ENCODE assay signal across 22 mouse cellular contexts in genomic region chr9:60216029-60216428, GRCm38 (mm10).
DNase-seq lines count a peak whose midpoint lies in the region; ATAC-seq and TF ChIP-seq lines count a peak whose summit lies in the region.
"Had no signal": no experiment of that assay in that cellular context is flagged by ENCODE, and none has a peak within 500 bp of the region (broad histone marks: within the 10 kb centered on the region; RNA-seq: fewer than 3 reads in every experiment).

No protein-coding gene starts in this region.

- TF ChIP-seq POLR2A in thymus, adult 2 months (IDR thresholded peaks at IDR 0.05; ENCODE audit: control insufficient read depth, extremely low read depth, insufficient read depth, low read length, poor library complexity) = no peak

- TF ChIP-seq CTCF in lung, postnatal 0 days (IDR thresholded peaks at IDR 0.05) = no peak
- no peak for TF ChIP-seq CTCF in stomach, postnatal 0 days (IDR thresholded peaks at IDR 0.05; ENCODE audit: low read depth)
- no peak for TF ChIP-seq CTCF in thymus, adult 2 months (IDR thresholded peaks at IDR 0.05; ENCODE audit: borderline replicate concordance, control insufficient read depth, extremely low read depth, insufficient read depth, low read length, poor library complexity)

- no peaks in the 10 kb centered on the region for H3K27me3 ChIP-seq in lung, postnatal 0 days (replicated peaks; ENCODE audit: insufficient read depth, low read length)
- no peaks in the 10 kb centered on the region for H3K27me3 ChIP-seq in stomach, postnatal 0 days (ENCODE audit: control insufficient read depth, insufficient read depth, low read length)
- H3K27me3 ChIP-seq in thymus, adult 2 months (ENCODE audit: control insufficient read depth, insufficient read depth, low read length) = no peaks in the 10 kb centered on the region
- H3K27me3 ChIP-seq: CH12.LX; embryonic facial prominence, embryonic 15.5 days; hindbrain, embryonic 13.5 days had no signal

- no peak for TF ChIP-seq EP300 in lung, postnatal 0 days (IDR thresholded peaks at IDR 0.05)
- no peak for TF ChIP-seq EP300 in stomach, postnatal 0 days (optimal IDR thresholded peaks at IDR 0.05)

- ATAC-seq in lung, postnatal 0 days = no peak
- ATAC-seq in stomach, postnatal 0 days (ENCODE audit: low FRiP score, low TSS enrichment) = peak; percentile 59; the same call in 1 of the 2 replicates
- ATAC-seq: forebrain, embryonic 16.5 days; hindbrain, postnatal 0 days had no signal

- no peaks in the 10 kb centered on the region for H3K36me3 ChIP-seq in lung, postnatal 0 days (ENCODE audit: insufficient read depth, low read length)
- H3K36me3 ChIP-seq in stomach, postnatal 0 days (ENCODE audit: control insufficient read depth, insufficient read depth, low read length) = no peaks in the 10 kb centered on the region
- no peaks in the 10 kb centered on the region for H3K36me3 ChIP-seq in thymus, adult 2 months (ENCODE audit: control insufficient read depth, insufficient read depth, low read length)
- H3K36me3 ChIP-seq: embryonic facial prominence, embryonic 15.5 days; forebrain, embryonic 10.5 days; heart, embryonic 10.5 days; hindbrain, embryonic 13.5 days had no signal

- no peak overlapping the region for H3K9ac ChIP-seq in lung, postnatal 0 days (replicated peaks; ENCODE audit: low read depth)
- no peak overlapping the region for H3K9ac ChIP-seq in stomach, postnatal 0 days (ENCODE audit: low read length)
- H3K9ac ChIP-seq: embryonic facial prominence, embryonic 15.5 days; hindbrain, embryonic 13.5 days had no signal

- WGBS in lung, postnatal 0 days = 60% methylated on average over 6 of the region's 6 CpGs
- WGBS in stomach, postnatal 0 days = 68% methylated on average over 6 of the region's 6 CpGs
- whole genome bisulfite sequencing in thymus, adult 2 months = 94% methylated on average over 6 of the region's 6 CpGs

- H3K27ac ChIP-seq in lung, postnatal 0 days (ENCODE audit: low read length) = no peak overlapping the region
- H3K27ac ChIP-seq in stomach, postnatal 0 days (replicated peaks) = no peak overlapping the region
- no peak overlapping the region for H3K27ac ChIP-seq in thymus, adult 2 months (ENCODE audit: control insufficient read depth, insufficient read depth, low read length)
- H3K27ac ChIP-seq: embryonic facial prominence, embryonic 15.5 days; forebrain, embryonic 10.5 days; heart, embryonic 10.5 days; hindbrain, embryonic 13.5 days; hindbrain, postnatal 0 days had no signal

- H3K4me3 ChIP-seq in lung, postnatal 0 days (ENCODE audit: low read depth, low read length) = no peak overlapping the region
- no peak overlapping the region for H3K4me3 ChIP-seq in stomach, postnatal 0 days (ENCODE audit: low read depth, low read length)
- H3K4me3 ChIP-seq in thymus, adult 2 months (ENCODE audit: control insufficient read depth, insufficient read depth, low read length) = no peak overlapping the region
- H3K4me3 ChIP-seq: embryonic facial prominence, embryonic 15.5 days; erythroblast, embryonic 14.5 days; forebrain, embryonic 10.5 days; heart, embryonic 10.5 days; hindbrain, embryonic 13.5 days had no signal

- H3K4me1 ChIP-seq in lung, postnatal 0 days (ENCODE audit: insufficient read depth, low read depth, low read length) = no peaks in the 10 kb centered on the region
- no peaks in the 10 kb centered on the region for H3K4me1 ChIP-seq in stomach, postnatal 0 days (replicated peaks; ENCODE audit: control insufficient read depth, insufficient read depth)
- no peaks in the 10 kb centered on the region for H3K4me1 ChIP-seq in thymus, adult 2 months (replicated peaks; ENCODE audit: control insufficient read depth, insufficient read depth, low read length)
- H3K4me1 ChIP-seq: hindbrain, embryonic 13.5 days had no signal

- H3K9me3 ChIP-seq in lung, postnatal 0 days (ENCODE audit: low read length) = no peaks in the 10 kb centered on the region
- H3K9me3 ChIP-seq in stomach, postnatal 0 days (ENCODE audit: control insufficient read depth, low read length) = no peaks in the 10 kb centered on the region
- H3K9me3 ChIP-seq: embryonic facial prominence, embryonic 15.5 days; forebrain, embryonic 10.5 days; heart, embryonic 10.5 days; hindbrain, embryonic 13.5 days had no signal

- H3K4me2 ChIP-seq in lung, postnatal 0 days (replicated peaks; ENCODE audit: low read depth, low read length) = no peak overlapping the region
- H3K4me2 ChIP-seq in stomach, postnatal 0 days (replicated peaks; ENCODE audit: low read depth) = no peak overlapping the region
- H3K4me2 ChIP-seq: embryonic facial prominence, embryonic 15.5 days; hindbrain, embryonic 13.5 days had no signal

- DNase-seq in lung, adult 18-20 months = peak; percentile 17 to 36
- DNase-seq in lung, postnatal 0 days (ENCODE audit: low spot score) = no peak
- peak; percentile 27 to 38 for DNase-seq in adrenal gland, adult 18-20 months (ENCODE audit: low spot score in 2 of 2)
- peak; percentile 82 for DNase-seq in adrenal gland, postnatal 14 days
- peak; percentile 33 for DNase-seq in stomach, postnatal 0 days (ENCODE audit: low spot score)
- DNase-seq in thymus, adult 2 months = no peak
- no peak for DNase-seq in ovary, postnatal 14 days (ENCODE audit: low spot score)
- no peak for DNase-seq in urinary bladder, adult 18-20 months (ENCODE audit: low spot score in 2 of 2)
- DNase-seq: cerebellum, adult 8-10 months; cerebellum, postnatal 14 days; embryo, embryonic 11 days; gastrocnemius, postnatal 10 days; heart, adult 18-20 months; heart, postnatal 10 days had no signal

Comparison
In these comparisons a context has a peak if more than half of its experiments do, and no peak if none do; other contexts are left out.
1. DNase-seq: peak in lung, adult 18-20 months (2 of 2), adrenal gland, adult 18-20 months (2 of 2), adrenal gland, postnatal 14 days (single experiment) and stomach, postnatal 0 days (single experiment); none in lung, postnatal 0 days (single experiment), thymus, adult 2 months (single experiment), ovary, postnatal 14 days (single experiment) and urinary bladder, adult 18-20 months (0 of 2).